Mouse (Mus musculus): ENCODE data around the gene Dbp. TPM values are rescaled to one million over a fixed set of nuclear protein-coding genes. Genes with fewer than 3 reads are reported as not detected.

Gene Dbp
- total RNA-seq, 2 experiments from 2014 or later = 101 to 129 TPM

DNA sequence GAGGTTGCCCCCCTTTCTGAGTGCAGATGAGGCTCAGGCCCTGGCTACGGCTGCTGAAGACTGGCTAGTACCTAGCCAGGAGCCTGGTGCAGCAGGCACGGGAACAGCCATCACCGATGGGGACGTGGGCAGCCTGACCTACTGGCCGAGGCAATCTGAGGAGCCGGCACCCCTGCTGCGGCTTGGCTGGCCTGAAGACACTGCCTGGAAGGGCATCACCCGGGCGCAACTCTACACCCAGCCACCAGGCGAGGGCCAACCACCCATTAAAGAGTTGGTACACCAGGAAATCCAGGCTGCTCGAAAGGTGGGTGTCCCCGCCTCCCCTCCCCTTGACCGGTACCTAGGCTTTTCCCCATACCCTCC, 17.4 kb downstream of the Dbp start:
- DNase-seq (ENCODE audit: low spot score in 2 of 2) = no peak

DNA sequence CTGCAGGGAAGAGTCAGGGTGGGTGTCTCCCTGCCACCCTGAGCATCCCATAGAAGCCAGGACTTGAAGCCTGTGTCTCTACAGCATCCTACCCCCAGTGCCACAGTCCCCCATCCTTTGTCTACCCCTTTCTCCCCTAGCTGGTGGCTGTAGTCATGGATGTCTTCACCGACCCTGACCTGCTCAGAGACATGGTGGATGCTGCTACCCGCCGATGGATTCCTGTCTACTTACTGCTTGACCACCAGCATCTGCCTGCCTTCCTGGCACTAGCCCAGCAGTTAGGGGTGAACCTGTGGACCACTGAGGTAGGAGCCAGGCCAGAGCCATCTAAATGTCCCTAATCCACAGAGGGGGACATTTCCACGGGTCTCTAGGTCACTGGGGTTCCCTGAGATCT, 18.4 kb downstream of the Dbp start:
- DNase-seq (ENCODE audit: low spot score in 2 of 2) = no peak

GRCm38 (mm10) chr7:45723781-45724180, 18.9 kb downstream of the Dbp start:
- no peak for DNase-seq (ENCODE audit: low spot score in 2 of 2)

- DNase-seq (ENCODE audit: low spot score in 2 of 2) = no peak
These were observed 20.3 kb downstream of the Dbp start for GRCm38 (mm10) chr7:45725151-45725550.

DNA sequence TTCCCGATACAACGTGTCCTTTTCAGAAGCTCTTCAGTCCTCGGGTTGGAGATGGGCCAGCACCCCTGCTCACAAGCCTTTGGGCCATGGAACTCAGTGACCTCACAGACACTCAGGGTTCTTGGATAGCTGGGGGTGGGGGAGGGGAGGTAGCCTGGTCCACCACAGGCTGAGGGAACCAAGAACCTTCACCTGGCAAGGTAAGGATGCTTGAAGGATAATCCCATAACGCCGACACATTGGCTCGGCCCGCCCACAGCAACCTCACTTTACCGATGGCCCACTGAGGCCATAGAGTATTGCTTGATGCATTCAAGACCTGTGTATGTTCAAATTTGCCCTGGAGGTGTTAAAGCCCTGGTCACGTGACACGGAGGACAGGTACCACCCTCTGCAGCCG, 20.8 kb downstream of the Dbp start, which contains the start of gene Spaca4:
Gene Spaca4 (minus strand): TSS at position 101 of the 400 bp plus-strand sequence.
- DNase-seq (ENCODE audit: low spot score in 2 of 2) = no peak

DNA sequence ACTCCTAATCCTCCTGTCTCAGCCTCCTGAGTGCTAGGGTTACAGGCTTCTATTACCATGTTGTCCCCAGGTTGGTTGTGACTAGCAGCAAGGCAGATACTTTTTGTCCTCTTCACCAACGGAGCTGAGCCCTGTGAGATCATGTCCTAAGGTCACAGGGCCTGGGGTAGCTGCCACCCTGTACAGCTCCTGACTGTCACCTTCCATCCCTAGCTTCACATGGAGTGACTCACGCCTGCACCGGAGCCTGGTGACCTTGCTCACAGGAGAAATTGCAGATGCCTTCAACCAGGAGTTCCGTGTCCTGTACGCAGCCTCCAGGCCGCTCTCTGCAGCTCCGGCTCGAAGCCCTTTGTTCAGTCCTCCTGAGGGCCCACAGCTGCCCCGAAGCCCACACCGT, 21.5 kb downstream of the Dbp start:
- DNase-seq (ENCODE audit: low spot score in 2 of 2) = no peak

GRCm38 (mm10) chr7:45727625-45728024, 22.7 kb downstream of the Dbp start:
- no peak for DNase-seq (ENCODE audit: low spot score in 2 of 2)

GRCm38 (mm10) chr7:45730727-45731431, 26.0 kb downstream of the Dbp start:
- DNase-seq (ENCODE audit: low spot score in 2 of 2) = no peak

- no peak for DNase-seq (ENCODE audit: low spot score in 2 of 2)
These were observed 28.6 kb downstream of the Dbp start for GRCm38 (mm10) chr7:45733477-45733876.

DNA sequence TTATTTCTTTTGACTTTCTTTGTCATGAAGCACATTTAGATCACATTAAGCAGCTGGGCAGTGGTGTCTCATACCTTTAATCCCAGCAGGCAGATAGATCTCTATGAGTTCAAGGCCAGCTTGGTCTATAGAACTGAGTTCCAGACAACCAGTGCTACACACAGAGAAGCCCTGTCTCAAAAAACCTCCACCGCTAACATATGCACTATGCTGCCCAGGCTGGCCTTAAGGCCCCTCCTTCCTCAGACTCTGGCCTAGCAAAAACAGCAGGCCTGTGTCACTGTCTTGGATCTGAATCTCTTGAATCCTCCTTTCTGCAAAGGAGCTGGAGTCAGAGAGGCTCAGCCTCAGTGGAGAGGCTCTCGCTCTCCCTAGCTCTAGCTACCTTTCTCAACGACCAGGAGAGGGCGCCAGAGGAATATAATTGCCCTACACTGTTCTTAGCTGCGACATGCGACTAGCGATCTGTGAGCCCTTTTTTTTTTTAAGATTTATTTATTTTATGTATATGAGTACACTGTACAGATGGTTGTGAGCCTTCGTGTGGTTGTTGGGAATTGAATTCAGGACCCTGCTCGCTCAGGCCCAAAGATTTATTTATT, 34.4 kb downstream of the Dbp start:
- peak in 1 of 2 experiments; percentile 74 for DNase-seq (ENCODE audit: low spot score in 2 of 2)

DNA sequence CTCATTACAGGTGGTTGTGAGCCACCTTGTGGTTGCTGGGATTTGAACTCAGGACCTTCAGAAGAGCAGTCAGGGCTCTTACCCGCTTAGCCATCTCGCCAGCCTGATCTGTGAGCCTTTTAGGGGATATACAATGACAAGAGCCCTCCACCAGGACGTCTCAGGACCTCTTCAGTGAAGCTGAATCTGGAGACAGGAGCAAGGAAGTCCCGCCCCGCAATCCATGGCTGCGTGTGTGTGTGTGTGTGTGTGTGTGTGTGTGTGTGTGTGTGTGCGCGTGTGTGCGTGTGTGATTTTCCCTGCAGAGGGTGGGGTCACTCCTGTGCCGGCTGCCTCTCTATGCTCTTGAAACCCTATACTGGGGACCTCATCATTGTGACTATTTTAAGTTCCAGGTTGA, 34.9 kb downstream of the Dbp start:
- no peak for DNase-seq (ENCODE audit: low spot score in 2 of 2)

DNA sequence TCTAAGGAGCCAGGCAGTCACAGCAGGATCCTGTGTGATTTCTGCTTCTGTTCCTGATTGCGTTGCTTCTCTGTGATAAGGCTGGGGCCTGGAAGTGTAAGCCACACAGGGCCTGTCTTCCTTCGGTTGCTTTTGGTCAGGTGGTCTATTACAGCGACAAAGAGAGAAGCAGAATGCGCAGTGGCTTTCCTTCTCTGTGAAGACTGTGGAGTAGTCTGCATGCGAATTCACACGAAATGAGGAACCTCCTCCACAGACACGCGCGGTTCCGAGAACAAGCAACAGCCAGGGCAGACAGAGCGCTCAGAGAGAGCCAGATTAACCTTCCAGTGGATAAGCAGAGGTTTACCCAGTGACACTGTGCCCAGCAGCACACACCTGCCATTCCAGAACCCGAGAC, 36.4 kb downstream of the Dbp start:
- DNase-seq (ENCODE audit: low spot score in 2 of 2) = no peak

- no peak for DNase-seq (ENCODE audit: low spot score in 2 of 2)
These were observed 36.9 kb downstream of the Dbp start for GRCm38 (mm10) chr7:45741777-45742176.

- DNase-seq (ENCODE audit: low spot score in 2 of 2) = no peak
These were observed 37.5 kb downstream of the Dbp start for GRCm38 (mm10) chr7:45742338-45742737.

DNA sequence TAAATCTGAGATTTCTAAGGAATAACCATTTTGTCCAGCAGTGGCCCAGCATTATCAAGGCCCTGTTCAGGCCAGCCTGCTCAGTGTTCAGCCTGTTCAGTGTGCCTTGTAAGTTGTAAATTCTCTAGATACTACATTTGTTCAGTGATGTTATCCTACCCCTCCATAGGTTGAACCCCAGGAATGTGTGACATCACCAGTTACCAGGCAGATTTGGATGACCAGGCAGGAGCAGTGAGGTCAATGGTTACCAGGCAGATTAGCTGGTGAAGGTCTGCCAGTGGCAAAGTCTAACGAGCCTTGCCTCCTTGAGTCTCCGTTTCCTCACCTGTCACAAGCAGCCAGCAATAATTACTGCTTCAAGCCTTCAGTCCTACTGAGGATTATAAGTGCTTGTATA, 39.5 kb downstream of the Dbp start:
- peak; percentile 56 to 80 for DNase-seq (ENCODE audit: low spot score in 2 of 2)

GRCm38 (mm10) chr7:45746518-45746917, 41.6 kb downstream of the Dbp start:
- DNase-seq (ENCODE audit: low spot score in 2 of 2) = no peak

GRCm38 (mm10) chr7:45747450-45747849, 42.6 kb downstream of the Dbp start:
- DNase-seq (ENCODE audit: low spot score in 2 of 2) = no peak

DNA sequence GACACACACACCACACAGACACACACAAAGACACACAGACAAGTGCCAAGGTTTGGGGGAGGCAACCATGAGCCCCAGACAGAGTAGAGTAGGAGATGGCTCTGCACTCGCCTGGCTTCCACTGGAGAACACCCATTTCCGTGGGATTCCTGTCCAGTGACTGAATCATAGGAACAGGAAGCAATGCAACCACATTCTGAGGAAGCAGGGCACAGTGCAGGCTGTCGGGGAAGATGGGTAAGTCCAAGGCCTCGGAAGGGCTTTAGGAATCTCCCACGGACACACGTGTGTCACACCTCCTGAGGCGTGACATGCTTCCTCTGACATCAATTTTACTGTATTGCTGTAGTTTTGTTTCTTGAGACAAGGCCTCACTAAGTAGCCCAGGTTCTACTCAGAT, 43.2 kb downstream of the Dbp start:
- no peak for DNase-seq (ENCODE audit: low spot score in 2 of 2)

DNA sequence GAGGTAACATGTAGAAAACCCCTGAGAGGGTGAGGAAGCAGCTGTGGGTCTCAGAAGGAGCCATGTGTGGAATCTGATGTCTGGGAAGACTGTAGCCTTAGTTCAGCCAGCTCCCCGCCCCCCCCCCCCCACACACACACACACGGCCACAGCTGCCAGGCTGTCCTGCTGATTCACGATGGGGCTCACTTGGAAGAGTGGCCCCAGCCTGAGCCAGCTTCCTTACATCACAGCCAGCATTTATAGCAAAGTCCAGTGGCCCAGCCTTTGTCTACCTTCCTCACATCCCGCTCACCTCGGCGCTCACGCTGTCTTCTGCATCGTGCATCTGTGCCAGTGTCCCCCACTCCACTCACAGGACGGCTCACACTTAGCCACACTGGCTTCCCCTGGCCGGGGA, 44.5 kb downstream of the Dbp start:
- no peak for DNase-seq (ENCODE audit: low spot score in 2 of 2)

DNA sequence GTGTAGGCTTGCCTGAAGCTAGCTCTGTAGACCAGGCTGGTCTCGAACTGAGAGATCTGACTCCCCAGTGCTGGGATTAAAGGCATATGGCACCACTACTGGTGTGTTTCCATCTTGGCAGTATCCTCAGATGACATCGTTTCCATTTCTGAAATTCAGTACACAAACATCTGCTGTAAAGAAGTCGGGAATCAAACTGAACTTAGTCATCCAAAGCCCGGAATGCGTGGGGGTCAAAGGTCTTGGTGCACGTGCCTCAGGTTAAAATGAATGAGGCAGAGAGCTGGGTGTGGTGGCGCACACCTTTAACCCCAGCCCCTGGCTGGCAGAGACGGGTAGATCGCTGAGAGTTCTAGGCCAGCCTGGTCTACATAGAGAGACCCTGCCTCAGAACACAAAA, 45.3 kb downstream of the Dbp start:
- no peak for DNase-seq (ENCODE audit: low spot score in 2 of 2)

DNA sequence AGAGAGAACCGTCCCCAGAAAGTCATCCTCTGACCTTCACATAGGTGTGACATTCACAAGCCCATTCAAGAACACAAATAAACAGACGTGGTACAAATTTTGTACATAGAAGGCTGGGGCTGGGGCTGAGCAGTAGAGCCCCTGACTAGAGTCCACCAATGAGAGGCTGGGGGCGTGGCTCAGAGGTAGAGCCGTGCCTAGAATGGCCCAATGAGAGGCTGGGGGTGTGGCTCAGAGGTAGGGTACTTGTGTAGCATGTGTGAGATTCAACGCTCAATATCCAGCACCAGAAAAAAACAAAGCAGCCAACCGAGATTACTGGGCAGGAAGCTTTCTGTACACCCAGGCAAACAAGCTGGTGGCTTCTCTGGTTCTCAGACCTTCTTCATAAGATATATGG, 50.8 kb downstream of the Dbp start:
- no peak for DNase-seq (ENCODE audit: low spot score in 2 of 2)

- no peak for DNase-seq (ENCODE audit: low spot score in 2 of 2)
These were observed 54.5 kb downstream of the Dbp start for GRCm38 (mm10) chr7:45759400-45759799.
